Mouse (Mus musculus): ENCODE results near the gene Tanc1. TPM values are rescaled to one million over a fixed set of nuclear protein-coding genes. Genes with fewer than 3 reads are reported as not detected.

Gene Tanc1
- total RNA-seq, 2 experiments from 2014 or later, result 26.3 to 32.3 TPM

- no peak for DNase-seq (ENCODE audit: extremely low spot score in 1 of 2, low spot score in 2 of 2)
- TF ChIP-seq CTCF (IDR thresholded peaks at IDR 0.05), result no peak
- intact Hi-C loops (cut with DNase I), result no loop called here
- H3K4me3 ChIP-seq, result no peak overlapping the region
- no peak overlapping the region for H3K27ac ChIP-seq
These were observed 86.1 kb downstream of the Tanc1 start for GRCm38 (mm10) chr2:59697722-59698634.

- DNase-seq (ENCODE audit: extremely low spot score in 1 of 2, low spot score in 2 of 2), result no peak
- no peak overlapping the region for H3K27ac ChIP-seq
- TF ChIP-seq CTCF (IDR thresholded peaks at IDR 0.05), result no peak
- H3K4me3 ChIP-seq, result no peak overlapping the region
- intact Hi-C loops (cut with DNase I), result no loop called here
These were observed 86.9 kb downstream of the Tanc1 start for GRCm38 (mm10) chr2:59698635-59699300.

GRCm38 (mm10) chr2:59699893-59700292 is 88.1 kb downstream of the Tanc1 start:
- intact Hi-C loops (cut with DNase I), result no loop called here

GRCm38 (mm10) chr2:59705221-59705620 is 93.4 kb downstream of the Tanc1 start:
- no peak for TF ChIP-seq CTCF (IDR thresholded peaks at IDR 0.05)
- no peak overlapping the region for H3K27ac ChIP-seq
- DNase-seq (ENCODE audit: extremely low spot score in 1 of 2, low spot score in 2 of 2), result no peak
- H3K4me3 ChIP-seq, result no peak overlapping the region
- intact Hi-C loops (cut with DNase I), result no loop called here

More at GRCm38 (mm10) chr2:59699893-59700292, 88.1 kb downstream of the Tanc1 start:
- no peak for DNase-seq (ENCODE audit: extremely low spot score in 1 of 2, low spot score in 2 of 2)
- no peak overlapping the region for H3K4me3 ChIP-seq
- no peak for TF ChIP-seq CTCF (IDR thresholded peaks at IDR 0.05)
- no peak overlapping the region for H3K27ac ChIP-seq

- intact Hi-C loops (cut with DNase I), result no loop called here
- no peak for TF ChIP-seq CTCF (IDR thresholded peaks at IDR 0.05)
- Histone ChIP-seq H3K4me3 (no peak overlapping the region), H3K27ac (no peak overlapping the region)
- DNase-seq (ENCODE audit: extremely low spot score in 1 of 2, low spot score in 2 of 2), result no peak
These were observed 95.0 kb downstream of the Tanc1 start for GRCm38 (mm10) chr2:59706806-59707205.

- DNase-seq (ENCODE audit: extremely low spot score in 1 of 2, low spot score in 2 of 2), result no peak
- TF ChIP-seq CTCF (IDR thresholded peaks at IDR 0.05), result no peak
- Histone ChIP-seq H3K27ac (no peak overlapping the region), H3K4me3 (no peak overlapping the region)
- intact Hi-C loops (cut with DNase I), result no loop called here
These were observed 96.3 kb downstream of the Tanc1 start for GRCm38 (mm10) chr2:59707922-59708706.

GRCm38 (mm10) chr2:59710771-59711170 is 98.9 kb downstream of the Tanc1 start:
- no peak overlapping the region for H3K27ac ChIP-seq

GRCm38 (mm10) chr2:59711992-59712391 is 100.2 kb downstream of the Tanc1 start:
- no peak for TF ChIP-seq CTCF (IDR thresholded peaks at IDR 0.05)
- Histone ChIP-seq H3K27ac (no peak overlapping the region), H3K4me3 (no peak overlapping the region)
- intact Hi-C loops (cut with DNase I), result no loop called here
- DNase-seq (ENCODE audit: extremely low spot score in 1 of 2, low spot score in 2 of 2), result no peak

More at GRCm38 (mm10) chr2:59710771-59711170, 98.9 kb downstream of the Tanc1 start:
- intact Hi-C loops (cut with DNase I), result no loop called here
- TF ChIP-seq CTCF (IDR thresholded peaks at IDR 0.05), result no peak
- DNase-seq (ENCODE audit: extremely low spot score in 1 of 2, low spot score in 2 of 2), result no peak
- no peak overlapping the region for H3K4me3 ChIP-seq

GRCm38 (mm10) chr2:59712484-59712883 is 100.6 kb downstream of the Tanc1 start:
- Histone ChIP-seq H3K4me3 (no peak overlapping the region), H3K27ac (no peak overlapping the region)
- DNase-seq (ENCODE audit: extremely low spot score in 1 of 2, low spot score in 2 of 2), result no peak
- intact Hi-C loops (cut with DNase I), result no loop called here
- no peak for TF ChIP-seq CTCF (IDR thresholded peaks at IDR 0.05)

GRCm38 (mm10) chr2:59713626-59714556 is 102.0 kb downstream of the Tanc1 start:
- intact Hi-C loops (cut with DNase I), result no loop called here
- Histone ChIP-seq H3K27ac (no peak overlapping the region), H3K4me3 (no peak overlapping the region)
- no peak for TF ChIP-seq CTCF (IDR thresholded peaks at IDR 0.05)
- no peak for DNase-seq (ENCODE audit: extremely low spot score in 1 of 2, low spot score in 2 of 2)

GRCm38 (mm10) chr2:59714992-59715391 is 103.2 kb downstream of the Tanc1 start:
- no peak overlapping the region for H3K27ac ChIP-seq
- no peak for DNase-seq (ENCODE audit: extremely low spot score in 1 of 2, low spot score in 2 of 2)

More at GRCm38 (mm10) chr2:59714992-59715391, 103.2 kb downstream of the Tanc1 start:
- H3K4me3 ChIP-seq, result no peak overlapping the region
- no peak for TF ChIP-seq CTCF (IDR thresholded peaks at IDR 0.05)
- intact Hi-C loops (cut with DNase I), result no loop called here
